Mouse (Mus musculus) cerebellum, adult 2 months (tissue): Measurements from ENCODE around the gene Garnl3. TPM values are rescaled to one million over a fixed set of nuclear protein-coding genes. Genes with fewer than 3 reads are reported as not detected.

ENCODE experiments used
- DNase-seq, 2 experiments: peaks; one replicate each; pipeline ENCODE4 v3.0.0; 2021
- H3K27ac ChIP-seq: fragments of 200-500 bp; 2 replicates; pipeline ENCODE4 v1.5.1; 2012; ENCODE audit warnings: low read length, control low read depth, inconsistent platforms; ENCODE audit not compliant: insufficient read depth
- H3K27me3 ChIP-seq: fragments of 200-500 bp; 2 replicates; pipeline ENCODE4 v1.6.1; 2012; ENCODE audit warnings: inconsistent platforms, mild to moderate bottlenecking, low read length, moderate library complexity; ENCODE audit not compliant: control insufficient read depth, insufficient read depth
- H3K4me1 ChIP-seq: fragments of 200-500 bp; 2 replicates; pipeline ENCODE4 v1.6.1; 2011; ENCODE audit warnings: low read length; ENCODE audit not compliant: control insufficient read depth, insufficient read depth
- H3K4me3 ChIP-seq: fragments of 200-500 bp; replicated peaks from 2 replicates; pipeline ENCODE3; 2011; ENCODE audit warnings: mild to moderate bottlenecking, low read depth, low read length, control low read depth; ENCODE audit not compliant: insufficient read depth
- CTCF ChIP-seq: fragments of 200-500 bp; IDR thresholded peaks from 2 replicates; pipeline ENCODE4 v1.5.1; 2011; ENCODE audit warnings: low read depth, mild to moderate bottlenecking, control low read depth, low read length, moderate library complexity, borderline replicate concordance; ENCODE audit not compliant: insufficient read depth
- POLR2A ChIP-seq: fragments of 200-500 bp; IDR thresholded peaks from 2 replicates; pipeline ENCODE4 v1.6.1; 2011; ENCODE audit warnings: low read length, control low read depth, borderline replicate concordance; ENCODE audit not compliant: insufficient read depth
- WGBS: fragments of 180-500 bp; shearing (Covaris S2); methylation state at CpG from one replicate; pipeline ENCODE4 v1.1.7; 2018; 5-methylcytosine and 5-hydroxymethylcytosine counted together
- polyA plus RNA-seq: library from polyadenylated mRNA; depleted of rRNA; stranded (reverse); fragments of >200 nt; gene quantifications from 2 replicates; pipeline ENCODE4 v1.2.3, GENCODE M21; 2012; rRNA removed

Garnl3 gene
- polyA plus RNA-seq, 1 experiment = 120 TPM

GRCm38 (mm10) chr2:32940483-32940882 is 191.0 kb downstream of the Garnl3 start:
- WGBS = over 99% methylated on average over 4 of the region's 4 CpGs
- DNase-seq = no peak
- TF ChIP-seq CTCF (no peak), POLR2A (no peak)
- no peak overlapping the region for H3K4me3 ChIP-seq
- no peaks in the 10 kb centered on the region for H3K27me3 ChIP-seq
- no peaks in the 10 kb centered on the region for H3K4me1 ChIP-seq
- no peak overlapping the region for H3K27ac ChIP-seq

- Histone ChIP-seq H3K27me3 (no peaks in the 10 kb centered on the region), H3K27ac (no peak overlapping the region), H3K4me1 (no peaks in the 10 kb centered on the region), H3K4me3 (no peak overlapping the region)
- no peak for DNase-seq
- WGBS = 58% methylated on average over 5 of the region's 5 CpGs
- TF ChIP-seq POLR2A (no peak), CTCF (peak; percentile 17; the same call in 1 of the 2 replicates)
Measured at GRCm38 (mm10) chr2:32939418-32939817, 192.0 kb downstream of the Garnl3 start.

- H3K27me3 ChIP-seq = no peaks in the 10 kb centered on the region
- no peak overlapping the region for H3K27ac ChIP-seq
- TF ChIP-seq POLR2A (no peak), CTCF (no peak)
- H3K4me3 ChIP-seq = no peak overlapping the region
- H3K4me1 ChIP-seq = no peaks in the 10 kb centered on the region
- WGBS = 80% methylated on average over 5 of the region's 5 CpGs
- no peak for DNase-seq
Measured at GRCm38 (mm10) chr2:32938741-32939140, 192.7 kb downstream of the Garnl3 start.

Other genes with a start within 250 kb of the Garnl3 start
- 257 and 289 TPM in 2 replicates for gene Rpl12, start 170.1 kb downstream of the Garnl3 start, polyA plus RNA-seq
- gene Lrsam1, start 170.0 kb downstream of the Garnl3 start, polyA plus RNA-seq = 32.8 and 36.7 TPM in 2 replicates
- 51.3 and 55.0 TPM in 2 replicates for gene Slc2a8, start 149.6 kb downstream of the Garnl3 start, polyA plus RNA-seq
- gene Angptl2, start 84.4 kb upstream of the Garnl3 start, polyA plus RNA-seq = 6.4 and 7.4 TPM in 2 replicates
- gene Ralgps1, start 239.8 kb upstream of the Garnl3 start, polyA plus RNA-seq = 48.7 and 52.4 TPM in 2 replicates